Mouse (Mus musculus) heart, adult 2 months (tissue): ENCODE measurements around the gene Fam72a. TPM values are rescaled to one million over a fixed set of nuclear protein-coding genes. Genes with fewer than 3 reads are reported as not detected.

ENCODE experiments used
- DNase-seq, 2 experiments: peaks; one replicate each; pipeline ENCODE4 v3.0.0; 2021
- H3K27ac ChIP-seq: fragments of 200-600 bp; 2 replicates; pipeline ENCODE4 v1.8.1; 2022
- H3K27me3 ChIP-seq: fragments of 200-500 bp; 2 replicates; pipeline ENCODE4 v1.6.1; 2012; ENCODE audit warnings: mild to moderate bottlenecking, low read length, inconsistent platforms, mixed read lengths; ENCODE audit not compliant: control insufficient read depth, insufficient read depth
- H3K36me3 ChIP-seq: fragments of 200-500 bp; 2 replicates; pipeline ENCODE4 v1.6.1; 2012; ENCODE audit warnings: low read length, inconsistent platforms; ENCODE audit not compliant: control insufficient read depth, insufficient read depth
- H3K4me1 ChIP-seq: fragments of 200-500 bp; 2 replicates; pipeline ENCODE4 v1.6.1; 2011; ENCODE audit warnings: low read length; ENCODE audit not compliant: control insufficient read depth, insufficient read depth
- H3K4me3 ChIP-seq: fragments of 200-600 bp; 2 replicates; pipeline ENCODE4 v1.8.1; 2022
- H3K79me2 ChIP-seq: fragments of 200-500 bp; replicated peaks from 2 replicates; pipeline ENCODE4 v1.6.1; 2012; ENCODE audit warnings: mild to moderate bottlenecking, inconsistent platforms, low read length, moderate library complexity, mixed read lengths; ENCODE audit not compliant: control insufficient read depth, insufficient read depth
- H3K9ac ChIP-seq: fragments of 200-500 bp; 2 replicates; pipeline ENCODE4 v1.6.1; 2012; ENCODE audit warnings: low read depth, mild to moderate bottlenecking, control low read depth, inconsistent platforms, low read length, mixed read lengths
- CTCF ChIP-seq: fragments of 200-600 bp; IDR thresholded peaks from 2 replicates; pipeline ENCODE4 v1.8.1; 2022; ENCODE audit warnings: antibody characterized with exemption, mild to moderate bottlenecking, moderate library complexity
- EP300 ChIP-seq: fragments of 200-500 bp; IDR thresholded peaks from 2 replicates; pipeline ENCODE4 v1.6.1; 2011; ENCODE audit warnings: low read depth, low read length, control low read depth; ENCODE audit not compliant: insufficient read depth
- POLR2A ChIP-seq: fragments of 200-500 bp; IDR thresholded peaks from 2 replicates; pipeline ENCODE4 v1.6.1; 2011; ENCODE audit warnings: mild to moderate bottlenecking, low read depth, low read length, control low read depth; ENCODE audit not compliant: insufficient read depth
- WGBS: fragments of 180-500 bp; shearing (Covaris S2); methylation state at CpG from one replicate; pipeline ENCODE4 v1.1.7; 2018; 5-methylcytosine and 5-hydroxymethylcytosine counted together
- intact Hi-C: fragments of 180-260 bp; cut with DNase I; formaldehyde crosslinking; loops from one replicate; pipeline ENCODE4 v1.15.1; 2025
- polyA plus RNA-seq: library from polyadenylated mRNA; depleted of rRNA; stranded (reverse); fragments of >200 nt; gene quantifications from 2 replicates; pipeline ENCODE4 v1.2.3, GENCODE M21; 2012
- total RNA-seq, 2 experiments: library from RNA; stranded (reverse); gene quantifications; 2 replicates each; pipeline ENCODE4 v1.2.3; 2021

Gene Fam72a
- total and polyA plus RNA-seq, 3 experiments = 0.29 to 0.78 (median 0.73) TPM

DNA sequence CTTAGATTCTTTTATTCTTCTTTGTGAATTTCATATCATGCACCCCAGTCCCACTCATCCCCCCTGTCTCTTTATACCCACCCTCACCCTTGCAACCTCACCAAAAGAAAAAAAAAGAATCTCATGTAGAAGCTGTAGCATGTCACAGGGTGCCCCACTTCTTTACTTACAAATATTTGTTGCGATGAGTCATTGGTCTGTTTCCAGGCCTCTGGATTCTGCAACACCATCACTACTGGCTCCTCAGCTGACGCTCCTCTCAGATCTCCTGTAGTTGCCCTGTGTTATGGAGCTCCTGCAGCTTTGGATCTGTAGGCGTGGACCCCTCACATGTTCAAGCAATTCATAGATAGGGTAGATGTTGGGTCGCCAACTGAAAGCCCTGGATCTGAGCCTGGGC, 12.1 kb downstream of the Fam72a start:
- Histone ChIP-seq H3K36me3 (no peaks in the 10 kb centered on the region), H3K9ac (no peak overlapping the region), H3K79me2 (no peaks in the 10 kb centered on the region), H3K27ac (no peak overlapping the region), H3K4me1 (no peaks in the 10 kb centered on the region; the same call in 1 of the 2 replicates), H3K4me3 (no peak overlapping the region), H3K27me3 (no peaks in the 10 kb centered on the region)
- intact Hi-C loops = no loop called here
- TF ChIP-seq EP300 = no peak
- TF ChIP-seq CTCF = no peak
- no peak for TF ChIP-seq POLR2A
- no peak for DNase-seq
- WGBS = 84% methylated on average over 4 of the region's 4 CpGs

DNA sequence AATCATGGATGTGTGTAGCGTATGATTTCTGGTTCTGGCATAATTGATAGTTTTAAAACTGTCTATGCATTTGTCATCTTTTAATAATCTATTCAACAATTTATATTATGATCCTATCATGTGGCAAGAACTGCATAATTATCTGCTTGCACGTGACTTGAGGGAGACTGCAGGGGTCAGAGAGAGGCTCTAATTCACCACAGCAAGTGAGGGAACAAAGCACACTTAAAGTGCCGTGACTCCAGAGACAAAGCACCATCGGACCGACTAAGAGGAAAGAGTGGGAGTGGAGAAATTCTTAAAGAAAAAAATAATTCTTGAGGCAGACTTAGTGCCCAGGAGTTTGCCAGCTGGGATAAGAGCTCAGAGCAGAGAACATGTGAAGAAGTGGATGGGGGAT, 13.1 kb downstream of the Fam72a start:
- no peaks in the 10 kb centered on the region for H3K27me3 ChIP-seq
- 73% methylated on average over 5 of the region's 5 CpGs for WGBS
- intact Hi-C loops = no loop called here
- H3K36me3 ChIP-seq = no peaks in the 10 kb centered on the region
- no peak overlapping the region for H3K4me3 ChIP-seq
- H3K4me1 ChIP-seq = no peaks in the 10 kb centered on the region; the same call in 1 of the 2 replicates
- DNase-seq = no peak
- H3K9ac ChIP-seq = no peak overlapping the region
- TF ChIP-seq POLR2A (no peak), CTCF (no peak), EP300 (no peak)
- H3K27ac ChIP-seq = no peak overlapping the region
- H3K79me2 ChIP-seq = no peaks in the 10 kb centered on the region

DNA sequence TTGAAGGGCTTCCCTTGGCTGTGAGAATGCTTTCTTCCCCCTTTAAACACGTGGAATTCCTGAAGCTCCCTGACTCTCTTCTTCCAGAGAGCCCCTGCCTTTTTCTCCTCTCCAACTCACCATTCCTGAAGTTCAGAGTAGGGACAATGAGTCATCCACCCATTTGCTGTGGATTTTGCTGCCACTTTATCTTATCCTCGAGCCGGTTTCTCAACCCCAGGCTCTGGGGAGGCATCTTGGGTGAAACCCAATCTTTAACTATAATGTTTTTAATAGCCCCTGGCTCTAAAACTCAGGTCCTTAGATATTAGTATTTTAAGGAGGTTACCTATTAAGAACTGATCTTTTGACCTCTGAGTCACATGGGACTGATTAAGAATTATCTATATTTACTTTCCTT, 13.7 kb downstream of the Fam72a start:
- no peaks in the 10 kb centered on the region for H3K27me3 ChIP-seq
- intact Hi-C loops = no loop called here
- H3K9ac ChIP-seq = no peak overlapping the region
- no peak overlapping the region for H3K27ac ChIP-seq
- DNase-seq = no peak
- H3K4me1 ChIP-seq = no peaks in the 10 kb centered on the region; the same call in 1 of the 2 replicates
- no peaks in the 10 kb centered on the region for H3K79me2 ChIP-seq
- 22% methylated on average over 3 of the region's 3 CpGs for WGBS
- H3K36me3 ChIP-seq = no peaks in the 10 kb centered on the region
- TF ChIP-seq POLR2A (no peak), CTCF (no peak), EP300 (no peak)
- H3K4me3 ChIP-seq = no peak overlapping the region

DNA sequence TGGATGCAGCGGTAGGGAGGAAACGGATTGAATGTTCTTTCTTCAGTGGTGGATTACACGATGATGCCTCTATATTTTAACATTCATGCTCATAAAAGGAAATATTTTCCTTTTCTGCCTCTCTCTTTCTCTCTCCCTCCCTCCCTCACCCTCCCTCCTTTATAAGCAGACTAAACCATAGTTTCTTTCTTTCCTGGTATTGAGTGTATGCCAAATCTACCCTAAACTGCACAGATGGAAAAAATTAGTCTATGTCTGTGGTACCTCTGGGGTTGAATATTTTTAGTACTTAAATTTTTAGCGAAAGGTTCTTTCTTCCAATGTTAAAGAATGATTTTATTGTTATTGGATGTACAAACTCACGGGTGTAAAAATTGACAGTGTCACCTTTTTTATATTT, 14.2 kb downstream of the Fam72a start:
- Histone ChIP-seq H3K36me3 (no peaks in the 10 kb centered on the region), H3K27me3 (no peaks in the 10 kb centered on the region), H3K4me3 (no peak overlapping the region), H3K27ac (no peak overlapping the region), H3K79me2 (no peaks in the 10 kb centered on the region), H3K9ac (no peak overlapping the region), H3K4me1 (no peaks in the 10 kb centered on the region; the same call in 1 of the 2 replicates)
- TF ChIP-seq CTCF = no peak
- TF ChIP-seq POLR2A = no peak
- TF ChIP-seq EP300 = no peak
- intact Hi-C loops = no loop called here
- DNase-seq = no peak
- 75% methylated on average over 5 of the region's 5 CpGs for WGBS

DNA sequence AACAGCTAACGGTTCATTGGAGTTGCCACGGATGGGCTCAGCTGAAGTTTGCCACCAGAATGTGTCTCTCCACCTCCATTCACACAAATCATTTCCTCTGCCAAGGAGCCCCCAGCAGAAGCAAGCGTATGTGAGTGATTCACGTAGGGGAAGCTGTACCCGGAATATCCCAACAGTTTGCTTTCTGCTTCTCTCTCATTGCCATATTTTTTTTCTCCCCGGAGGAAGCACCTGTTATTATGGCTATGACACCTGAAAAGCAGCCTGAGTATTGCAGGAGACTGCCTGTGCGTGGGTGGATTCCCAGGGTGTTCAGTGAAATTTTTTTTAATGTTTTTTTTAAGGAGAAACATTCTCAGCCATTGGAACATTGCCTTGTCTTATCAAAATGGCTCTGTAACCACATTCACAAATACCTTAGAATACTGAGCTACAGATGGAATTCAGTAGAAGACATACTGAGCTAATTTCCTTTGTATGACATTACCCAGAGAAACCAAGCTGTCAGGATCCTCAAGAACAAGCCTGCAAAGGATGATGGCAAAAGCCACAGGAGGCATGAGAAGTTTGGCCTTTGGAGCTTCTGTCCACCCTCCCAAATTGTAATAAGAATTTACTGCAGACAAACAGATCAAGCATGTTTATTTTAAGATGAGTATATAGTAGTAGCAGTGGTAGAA, 16.3 kb downstream of the Fam72a start:
- no peaks in the 10 kb centered on the region for H3K79me2 ChIP-seq

More for the DNA sequence above, 16.3 kb downstream of the Fam72a start:
- intact Hi-C loops = no loop called here
- no peaks in the 10 kb centered on the region; the same call in 1 of the 2 replicates for H3K4me1 ChIP-seq
- no peak for DNase-seq
- no peak overlapping the region for H3K4me3 ChIP-seq
- no peaks in the 10 kb centered on the region for H3K27me3 ChIP-seq
- 62% methylated on average over 7 of the region's 7 CpGs for WGBS
- no peak overlapping the region for H3K27ac ChIP-seq
- no peaks in the 10 kb centered on the region for H3K36me3 ChIP-seq
- TF ChIP-seq POLR2A (no peak), EP300 (no peak), CTCF (no peak)
- no peak overlapping the region for H3K9ac ChIP-seq
